8 mouse cellular contexts compared by ENCODE assay signal in the genomic region with DNA sequence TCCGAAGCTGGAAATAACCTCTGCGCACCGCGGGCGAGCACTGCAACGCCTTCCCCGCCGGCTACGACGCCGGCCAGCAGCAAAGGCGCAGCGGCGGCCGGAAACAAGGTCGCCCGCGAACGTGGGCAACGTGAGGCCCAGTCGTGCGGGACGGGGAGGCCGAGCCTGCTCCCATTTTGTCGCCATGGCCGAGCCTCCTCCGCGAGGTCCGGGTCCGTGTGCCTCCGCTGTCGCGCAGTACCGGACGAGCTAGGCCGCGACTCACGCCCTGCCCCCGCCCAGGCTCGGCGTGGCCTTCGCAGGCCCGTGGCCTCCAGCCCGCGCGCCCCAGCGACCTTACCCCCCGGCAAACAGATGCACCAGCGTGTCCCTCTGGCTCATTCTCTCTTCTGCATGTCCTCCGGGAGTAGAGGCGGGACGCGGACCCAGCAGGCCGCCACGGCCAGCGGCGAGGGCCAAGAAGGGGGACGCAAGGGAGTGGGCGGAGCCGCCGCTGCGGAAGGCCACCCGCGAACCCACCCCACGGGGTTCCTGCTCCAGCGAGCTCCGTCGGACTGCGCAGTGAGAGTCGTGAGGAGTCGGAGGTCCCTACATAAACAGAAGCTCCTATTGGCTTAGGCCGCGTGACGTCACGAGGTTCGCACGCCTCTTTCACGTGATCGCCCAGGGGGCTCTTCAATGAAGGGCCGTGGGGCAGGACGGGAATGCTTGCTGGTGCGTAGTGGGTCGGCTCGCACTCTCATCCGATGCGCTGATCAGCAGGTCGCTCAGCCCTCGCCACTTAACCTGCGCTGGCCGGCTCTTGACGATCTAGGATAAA. TPM values are rescaled to one million over a fixed set of nuclear protein-coding genes. Genes with fewer than 3 reads are reported as not detected.
A peak's percentile ranks its signal among the peaks of the same experiment; 100 is the strongest.
DNase-seq lines count a peak whose midpoint lies in the region; ATAC-seq and TF ChIP-seq lines count a peak whose summit lies in the region.

A gene (minus strand): TSS at position 587 of the 820 bp plus-strand sequence.

- no peaks in the 10 kb centered on the region for H3K9me3 ChIP-seq in forebrain, embryonic 10.5 days
- no peaks in the 10 kb centered on the region for H3K9me3 ChIP-seq in heart, embryonic 15.5 days (replicated peaks)
- H3K9me3 ChIP-seq in liver, embryonic 14.5 days (ENCODE audit: control insufficient read depth, low read length) = no peaks in the 10 kb centered on the region
- no peaks in the 10 kb centered on the region for H3K9me3 ChIP-seq in neural tube, embryonic 11.5 days (ENCODE audit: control insufficient read depth, low read length)
- H3K9me3 ChIP-seq in stomach, postnatal 0 days (ENCODE audit: control insufficient read depth, low read length) = no peaks in the 10 kb centered on the region

- H3K4me2 ChIP-seq in heart, embryonic 15.5 days = peak within 1 kb of the TSS; percentile 79
- H3K4me2 ChIP-seq in liver, embryonic 14.5 days (ENCODE audit: low read depth) = peak within 1 kb of the TSS; percentile 76
- peak within 1 kb of the TSS; percentile 64 for H3K4me2 ChIP-seq in neural tube, embryonic 11.5 days (ENCODE audit: low read depth)
- peak within 1 kb of the TSS; percentile 67 for H3K4me2 ChIP-seq in stomach, postnatal 0 days (replicated peaks; ENCODE audit: low read depth)

- DNase-seq in CD8-positive naive resting alpha-beta T cell, adult 2 months (ENCODE audit: low read depth in 2 of 2, low spot score in 2 of 2) = peak; percentile 93 to 95
- DNase-seq in c-Kit-positive CD71-negative TER-119-negative erythroid progenitor cells, embryonic 14.5 days (ENCODE audit: low read depth) = peak; percentile 97
- DNase-seq in forebrain, embryonic 10.5 days (ENCODE audit: extremely low spot score, low spot score) = peak; percentile 98
- peak; percentile 98 to 99 for DNase-seq in kidney, postnatal 25 days
- peak; percentile 83 to 89 (median 88) for DNase-seq in liver, embryonic 14.5 days (ENCODE audit: low read depth in 3 of 3, low spot score in 3 of 3)
- peak; percentile 97 for DNase-seq in neural tube, embryonic 11.5 days (ENCODE audit: low spot score)
- peak; percentile 94 for DNase-seq in stomach, postnatal 0 days (ENCODE audit: low spot score)

- TF ChIP-seq EP300 in liver, embryonic 14.5 days (IDR thresholded peaks at IDR 0.05; ENCODE audit: low read depth) = no peak
- no peak for TF ChIP-seq EP300 in stomach, postnatal 0 days (optimal IDR thresholded peaks at IDR 0.05)

- peak within 1 kb of the TSS; percentile 93 for H3K4me3 ChIP-seq in forebrain, embryonic 10.5 days
- peak within 1 kb of the TSS; percentile 71 for H3K4me3 ChIP-seq in heart, embryonic 15.5 days
- H3K4me3 ChIP-seq in liver, embryonic 14.5 days (ENCODE audit: insufficient read depth in 1 of 2, low read depth in 2 of 2, low read length in 2 of 2) = peak within 1 kb of the TSS; percentile 72 to 82
- peak within 1 kb of the TSS; percentile 84 for H3K4me3 ChIP-seq in neural tube, embryonic 11.5 days (ENCODE audit: low read depth, low read length)
- peak within 1 kb of the TSS; percentile 90 for H3K4me3 ChIP-seq in stomach, postnatal 0 days (ENCODE audit: low read depth, low read length)

- H3K9ac ChIP-seq in heart, embryonic 15.5 days = peak within 1 kb of the TSS; percentile 79
- H3K9ac ChIP-seq in liver, embryonic 14.5 days (replicated peaks) = peak within 1 kb of the TSS; percentile 76
- peak within 1 kb of the TSS; percentile 87 for H3K9ac ChIP-seq in neural tube, embryonic 11.5 days (ENCODE audit: low read length)
- H3K9ac ChIP-seq in stomach, postnatal 0 days (ENCODE audit: low read length) = peak within 1 kb of the TSS; percentile 93

- under 1% methylated on average over 91 of the region's 91 CpGs for WGBS in forebrain, embryonic 10.5 days
- WGBS in heart, embryonic 15.5 days = under 1% methylated on average over 91 of the region's 91 CpGs
- under 1% methylated on average over 85 of the region's 91 CpGs for WGBS in liver, embryonic 14.5 days (ENCODE audit: insufficient replicate concordance)
- under 1% methylated on average over 71 of the region's 91 CpGs for WGBS in neural tube, embryonic 11.5 days
- under 1% methylated on average over 79 of the region's 91 CpGs for WGBS in stomach, postnatal 0 days

- peak; percentile 28; the same call in 1 of the 2 replicates for TF ChIP-seq CTCF in liver, embryonic 14.5 days (IDR thresholded peaks at IDR 0.05; ENCODE audit: low read depth)
- 0 out of 2 replicates have a peak, but pooled peaks have one; percentile 5 for TF ChIP-seq CTCF in stomach, postnatal 0 days (IDR thresholded peaks at IDR 0.05; ENCODE audit: low read depth)

- peak; percentile 99 for ATAC-seq in heart, embryonic 15.5 days (replicated peaks; ENCODE audit: insufficient number of reproducible peaks, insufficient read depth, low FRiP score, low read depth)
- peak; percentile 95 for ATAC-seq in liver, embryonic 14.5 days (ENCODE audit: insufficient read depth)
- peak; percentile 99 for ATAC-seq in neural tube, embryonic 11.5 days (ENCODE audit: insufficient read depth, low FRiP score, low TSS enrichment)
- ATAC-seq in stomach, postnatal 0 days (ENCODE audit: low FRiP score, low TSS enrichment) = peak; percentile 98

- no peaks in the 10 kb centered on the region for H3K27me3 ChIP-seq in forebrain, embryonic 10.5 days (ENCODE audit: poor library complexity, severe bottlenecking)
- no peaks in the 10 kb centered on the region for H3K27me3 ChIP-seq in heart, embryonic 15.5 days
- no peaks in the 10 kb centered on the region for H3K27me3 ChIP-seq in liver, embryonic 14.5 days (ENCODE audit: control insufficient read depth, insufficient read depth, low read length)
- no peaks in the 10 kb centered on the region for H3K27me3 ChIP-seq in neural tube, embryonic 11.5 days (ENCODE audit: control insufficient read depth, insufficient read depth, low read length)
- H3K27me3 ChIP-seq in stomach, postnatal 0 days (ENCODE audit: control insufficient read depth, insufficient read depth, low read length) = no peaks in the 10 kb centered on the region

- H3K4me1 ChIP-seq in forebrain, embryonic 10.5 days = peaks cover 27% of the 10 kb centered on the region
- peaks cover 29% of the 10 kb centered on the region for H3K4me1 ChIP-seq in heart, embryonic 15.5 days (replicated peaks)
- H3K4me1 ChIP-seq in liver, embryonic 14.5 days (replicated peaks; ENCODE audit: control insufficient read depth in 2 of 2, insufficient read depth in 2 of 2, low read length in 1 of 2) = 0 out of 4 replicates have a peak, but pooled peaks cover 2 to 4% of the 10 kb centered on the region in 2 experiments
- H3K4me1 ChIP-seq in neural tube, embryonic 11.5 days (ENCODE audit: control insufficient read depth, insufficient read depth, low read length) = peaks cover 10% of the 10 kb centered on the region
- H3K4me1 ChIP-seq in stomach, postnatal 0 days (replicated peaks; ENCODE audit: control insufficient read depth, insufficient read depth) = peaks cover 6% of the 10 kb centered on the region; the same call in 1 of the 2 replicates

- peak within 1 kb of the TSS; percentile 94 for H3K27ac ChIP-seq in forebrain, embryonic 10.5 days
- peak within 1 kb of the TSS; percentile 97 for H3K27ac ChIP-seq in heart, embryonic 15.5 days
- peak within 1 kb of the TSS; percentile 65 for H3K27ac ChIP-seq in liver, embryonic 14.5 days
- H3K27ac ChIP-seq in neural tube, embryonic 11.5 days (ENCODE audit: low read depth, low read length) = peak within 1 kb of the TSS; percentile 89
- H3K27ac ChIP-seq in stomach, postnatal 0 days (replicated peaks) = peak within 1 kb of the TSS; percentile 92

- H3K36me3 ChIP-seq in forebrain, embryonic 10.5 days (replicated peaks) = peaks cover 16% of the 10 kb centered on the region
- H3K36me3 ChIP-seq in heart, embryonic 15.5 days = no peaks in the 10 kb centered on the region
- no peaks in the 10 kb centered on the region for H3K36me3 ChIP-seq in liver, embryonic 14.5 days (replicated peaks; ENCODE audit: control insufficient read depth, insufficient read depth, low read depth)
- no peaks in the 10 kb centered on the region for H3K36me3 ChIP-seq in neural tube, embryonic 11.5 days (ENCODE audit: control insufficient read depth, insufficient read depth, low read length)
- H3K36me3 ChIP-seq in stomach, postnatal 0 days (ENCODE audit: control insufficient read depth, insufficient read depth, low read length) = no peaks in the 10 kb centered on the region

RNA-seq across cellular contexts. Expression of the gene that starts here (rescaled TPM):
- polyA plus RNA-seq in forebrain, embryonic 10.5 days (2016; fragmentation: Nextera tagmentation; extraction: Ambion mirVana) = 60.4 and 61.8 TPM in 2 replicates
- polyA plus RNA-seq in heart, embryonic 15.5 days (2015; fragmentation: Nextera tagmentation; extraction: Ambion mirVana) = 45.8 and 48.3 TPM in 2 replicates
- polyA plus RNA-seq in liver, embryonic 14.5 days (2012; rRNA removed) = 6.4 and 6.6 TPM in 2 replicates
- polyA plus RNA-seq in liver, embryonic 14.5 days (2014; fragmentation: Nextera tagmentation; extraction: Ambion mirVana) = 6.7 and 8.1 TPM in 2 replicates
- polyA plus RNA-seq in neural tube, embryonic 11.5 days (2014; fragmentation: Nextera tagmentation; extraction: Ambion mirVana) = 78.2 and 82.4 TPM in 2 replicates
- polyA plus RNA-seq in stomach, postnatal 0 days (2015; fragmentation: Nextera tagmentation; extraction: Ambion mirVana) = 25.3 and 26.3 TPM in 2 replicates

Comparison
In these comparisons a context has a peak if more than half of its experiments do, and no peak if none do; other contexts are left out.
1. Peak in every context shown above with its lines: DNase-seq, ATAC-seq, H3K4me3 ChIP-seq and H3K27ac ChIP-seq.